Mouse (Mus musculus) brain, embryonic 18.5 days (tissue): Measurements from ENCODE around the gene Hat1.
"Not testable (repeated sequence)": the region's sequence is repeated elsewhere in the genome, so short reads cannot be mapped to it uniquely, and the experiment has no call there.

Experiments used
- DNase-seq: peaks from one replicate; pipeline ENCODE4 v3.0.0-alpha.2; 2012; ENCODE audit warnings: low read depth, low spot score

The Hat1 gene

DNA sequence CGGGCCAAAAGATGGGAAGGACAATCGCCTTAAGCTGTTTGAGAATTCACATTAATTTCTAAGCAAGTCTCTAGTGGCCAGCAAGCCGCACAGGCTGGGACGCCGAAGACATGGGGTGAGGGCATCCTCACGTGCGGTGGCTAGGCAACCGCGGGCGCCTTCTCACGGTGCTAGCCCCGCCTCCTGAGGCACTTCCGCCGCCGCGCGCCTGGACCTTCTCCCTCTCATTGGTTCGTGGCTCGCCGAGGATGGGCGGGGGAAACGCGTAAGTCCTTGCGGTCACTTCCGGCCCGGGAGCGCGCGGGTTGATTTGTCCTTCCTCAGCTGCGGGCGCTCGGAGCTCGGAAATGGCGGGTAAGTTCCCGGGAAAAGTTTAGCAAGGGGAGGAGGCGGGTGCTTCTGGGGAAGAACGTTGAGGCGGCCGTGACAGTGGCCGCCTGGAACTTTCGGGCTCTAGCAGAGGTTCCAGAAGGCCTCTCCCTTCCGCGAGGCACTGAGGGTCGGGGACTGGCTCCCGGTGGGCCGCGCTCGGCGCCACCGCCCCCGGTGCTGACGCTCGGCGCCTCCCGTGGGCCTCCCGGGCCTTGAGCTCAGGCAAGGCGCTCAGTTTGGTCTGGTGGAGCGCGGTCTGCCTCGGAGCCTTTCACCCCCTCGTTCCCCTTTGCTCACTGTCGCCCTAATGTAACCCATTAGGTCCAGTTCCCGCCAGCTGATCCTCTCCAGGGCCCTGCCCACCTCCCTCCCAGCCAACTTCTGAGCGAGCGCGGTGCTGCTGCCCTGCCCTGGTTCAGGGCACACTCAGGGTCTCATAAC is at the start of gene Hat1:
Hat1 (plus strand) TSS at position 8 of the 813 bp plus-strand sequence.
- DNase-seq = peak; percentile 87

DNA sequence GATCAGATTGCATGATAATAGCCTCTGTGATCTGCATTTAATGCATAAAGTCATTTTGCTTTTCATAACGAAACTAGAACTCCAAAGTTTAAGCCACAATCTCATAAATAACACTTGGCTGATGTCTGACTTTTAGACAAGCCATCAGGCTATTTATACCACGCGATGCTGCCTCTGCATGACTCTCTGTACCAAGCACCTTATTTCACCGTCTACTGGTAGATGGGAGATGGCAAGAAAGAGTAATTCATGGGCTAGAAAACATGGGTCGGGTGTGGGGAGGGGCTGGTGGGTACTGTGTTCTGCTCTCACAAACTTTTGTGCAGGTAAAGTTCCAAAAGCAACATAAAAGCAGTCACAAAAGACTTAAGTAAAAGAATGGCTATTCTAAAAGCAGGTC is 48.6 kb upstream of the Hat1 start:
- no peak for DNase-seq

DNA sequence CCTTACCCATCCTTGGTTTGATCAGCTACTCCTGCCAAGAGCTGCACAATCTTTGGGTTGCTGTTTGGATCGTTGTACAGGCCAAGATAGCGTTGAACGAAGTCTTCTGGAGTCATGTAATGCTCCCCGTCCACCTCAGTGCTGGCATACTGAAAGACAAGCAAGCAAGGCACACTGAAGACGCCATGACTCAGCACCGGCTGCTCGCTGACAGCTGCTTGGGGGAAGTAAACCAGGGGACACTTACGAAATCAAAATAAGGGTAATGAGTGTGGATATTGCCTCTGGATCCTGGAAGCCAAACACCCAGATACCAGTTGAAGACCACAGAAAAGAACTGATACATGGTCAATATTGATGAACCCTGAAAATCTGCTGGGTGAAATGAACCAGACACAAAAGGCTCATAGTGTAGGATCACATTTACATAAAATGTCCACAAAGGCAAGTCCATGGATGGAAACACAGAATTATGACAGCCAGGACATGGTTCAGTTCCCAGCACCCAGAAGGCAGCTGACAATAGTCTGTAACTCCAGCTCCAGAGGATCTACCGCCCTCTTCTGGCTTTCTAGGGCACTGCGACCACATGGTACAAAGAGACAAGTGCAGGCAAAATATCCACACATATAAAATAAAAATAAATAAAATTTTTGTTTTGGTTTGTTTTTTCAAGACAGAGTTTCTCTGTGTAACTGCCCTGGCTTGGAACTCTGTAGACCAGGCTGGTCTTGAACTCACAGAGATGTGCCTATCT is 44.7 kb upstream of the Hat1 start:
- no peak for DNase-seq

DNA sequence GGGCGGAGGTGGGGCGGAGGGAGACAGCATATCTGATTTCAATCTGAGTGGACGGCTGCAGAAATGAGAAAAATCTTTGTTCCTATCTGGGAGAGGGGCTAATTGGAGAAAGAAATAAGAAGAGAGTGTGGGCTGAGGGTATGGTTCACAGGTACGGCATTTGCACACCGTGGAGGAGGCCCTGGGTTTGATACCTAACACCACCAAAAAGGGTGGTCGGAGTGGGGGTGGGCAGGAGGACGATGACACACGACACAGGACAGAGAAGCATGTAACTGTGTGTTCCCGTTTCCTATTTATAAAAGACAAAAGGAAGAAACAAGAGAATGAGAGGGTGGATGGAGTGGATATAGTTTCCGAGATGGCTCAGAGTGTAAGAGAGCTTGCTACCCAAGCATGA is 41.6 kb upstream of the Hat1 start:
- no peak for DNase-seq

DNA sequence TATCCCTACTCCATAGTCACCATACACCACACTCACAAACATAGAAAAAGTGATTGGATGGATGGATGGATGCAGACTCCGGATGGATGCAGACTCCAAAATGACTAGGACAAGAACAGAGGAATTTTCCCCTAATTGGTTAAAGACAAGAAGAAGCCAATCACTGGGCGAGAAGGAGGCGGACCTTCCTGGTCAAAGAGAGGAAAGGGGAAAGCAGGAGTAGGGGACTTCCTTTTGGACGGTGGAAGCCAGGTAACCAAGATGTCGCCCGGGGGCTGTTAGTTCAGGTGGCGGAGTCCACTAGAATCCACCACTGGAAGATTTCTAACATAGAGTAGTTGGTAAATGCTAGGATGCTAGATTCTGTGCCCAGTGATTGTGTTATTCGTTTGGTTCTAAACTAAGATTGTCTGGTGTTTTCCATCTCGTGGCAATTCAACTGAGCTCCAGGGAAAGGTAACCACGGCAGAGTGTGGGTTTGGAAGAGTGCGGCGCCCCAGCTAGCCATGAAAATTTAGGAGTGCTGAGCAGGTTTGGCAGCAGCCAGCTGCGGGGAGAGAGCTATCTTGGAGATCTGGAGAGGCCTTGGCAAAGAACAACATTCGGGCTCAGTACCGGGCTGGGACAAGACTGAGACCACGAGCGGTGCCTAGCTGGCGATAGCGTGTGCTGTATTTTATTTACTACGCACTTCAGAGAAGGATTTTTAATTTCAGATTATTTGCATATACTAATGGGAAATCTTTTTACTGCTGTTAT is 40.8 kb upstream of the Hat1 start:
- no peak for DNase-seq

GRCm38 (mm10) chr2:71349511-71349910 is 39.2 kb upstream of the Hat1 start:
- no peak for DNase-seq

- no peak for DNase-seq
These were observed 38.6 kb upstream of the Hat1 start for GRCm38 (mm10) chr2:71350181-71350580.

- no peak for DNase-seq
These were observed 37.6 kb upstream of the Hat1 start for GRCm38 (mm10) chr2:71350904-71351726.

DNA sequence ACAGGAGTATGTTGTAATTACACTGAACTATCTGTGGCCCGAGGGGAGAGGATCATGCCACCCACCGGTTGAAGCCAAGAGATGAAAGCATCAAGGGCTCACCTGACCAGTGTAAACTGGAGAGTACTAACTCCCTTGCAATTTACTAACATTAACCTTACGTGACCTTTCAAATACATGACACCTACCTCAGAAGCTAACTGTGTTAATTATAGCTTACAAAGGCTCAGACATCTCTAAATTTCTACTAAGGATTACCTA is 37.1 kb upstream of the Hat1 start:
- DNase-seq = no peak

DNA sequence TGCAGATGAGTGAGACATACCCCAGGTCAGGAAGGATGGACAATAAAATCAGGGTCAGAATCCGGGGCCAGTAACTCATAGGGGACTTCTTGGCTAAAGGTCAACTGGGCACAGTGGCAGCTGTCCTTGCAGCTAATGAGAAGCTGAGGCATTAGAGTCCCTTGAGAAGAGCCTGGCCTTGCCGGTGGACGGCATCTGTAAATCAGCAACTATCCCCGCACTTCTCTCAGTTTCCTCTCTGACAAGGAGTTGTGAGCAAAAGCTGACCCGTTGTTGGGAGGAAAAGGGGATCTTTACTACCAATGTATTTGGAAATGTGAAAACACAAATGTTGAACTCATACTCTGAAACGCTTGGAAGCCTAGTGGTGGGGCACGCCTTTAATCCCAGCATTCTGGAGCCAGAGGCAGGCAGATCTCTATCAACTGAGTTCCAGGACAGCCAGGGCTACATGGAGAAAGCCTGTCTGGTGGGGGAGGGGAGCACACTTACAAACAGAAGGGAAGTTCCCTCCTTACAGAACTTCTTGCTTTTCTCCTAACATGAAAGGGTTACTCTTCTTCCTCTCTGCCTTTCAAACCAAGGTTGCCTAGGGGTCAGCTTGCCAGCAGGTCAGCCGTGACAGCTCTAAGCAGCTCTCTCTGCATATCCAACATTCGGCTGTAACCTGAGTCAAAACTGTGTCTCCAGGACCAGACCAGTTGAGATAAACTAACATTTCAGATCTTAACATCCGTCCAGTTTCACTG is 35.3 kb upstream of the Hat1 start:
- no peak for DNase-seq

DNA sequence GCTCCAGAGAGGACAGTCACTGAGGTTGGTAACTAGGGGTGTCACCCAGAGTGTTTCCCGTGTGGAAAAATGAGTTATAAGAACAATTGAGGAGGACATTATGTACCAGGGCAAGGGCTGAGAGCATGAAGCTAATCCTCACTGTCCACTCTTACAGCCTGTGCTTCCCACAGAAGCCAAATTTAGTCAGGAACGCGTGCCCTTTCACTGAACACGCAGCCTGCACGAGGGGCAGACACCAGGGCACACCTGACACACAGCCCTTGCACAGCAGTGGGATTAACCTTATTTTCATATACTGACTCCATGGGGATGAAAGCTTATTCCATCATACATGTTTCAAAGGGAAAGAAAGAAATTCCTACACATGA is 34.7 kb upstream of the Hat1 start:
- DNase-seq = no peak

- no peak for DNase-seq
These were observed 30.4 kb upstream of the Hat1 start for GRCm38 (mm10) chr2:71358347-71358746.

DNA sequence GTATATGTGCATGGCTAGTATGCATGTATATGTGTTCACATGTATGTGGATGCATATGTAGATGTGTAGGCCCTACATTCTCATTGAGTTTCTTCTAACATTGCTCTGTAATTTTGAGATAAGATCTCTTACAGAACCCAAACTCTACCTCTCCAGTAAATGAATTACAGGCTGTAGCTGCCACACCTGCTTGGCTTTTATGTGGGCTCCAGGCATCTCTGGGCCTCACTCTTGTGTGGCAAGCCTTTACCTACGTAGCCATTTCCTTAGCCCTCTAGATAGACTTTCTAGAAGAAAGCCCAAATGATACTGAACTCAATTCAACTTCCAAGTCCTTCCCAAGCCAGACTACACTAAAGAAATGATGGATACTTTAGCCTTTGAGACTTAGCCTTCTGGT is 28.6 kb upstream of the Hat1 start:
- no peak for DNase-seq

- no peak for DNase-seq
These were observed 22.1 kb upstream of the Hat1 start for GRCm38 (mm10) chr2:71366618-71367124.

- DNase-seq = peak; percentile 67
These were observed 21.5 kb upstream of the Hat1 start, which contains the start of gene Slc25a12 for GRCm38 (mm10) chr2:71367125-71367880. TSS of gene Slc25a12 (minus strand) at chr2:71367749.

- no peak for DNase-seq
These were observed 20.7 kb upstream of the Hat1 start for GRCm38 (mm10) chr2:71368086-71368485.

- DNase-seq = peak; percentile 26
These were observed 17.0 kb upstream of the Hat1 start for GRCm38 (mm10) chr2:71371790-71372189.

DNA sequence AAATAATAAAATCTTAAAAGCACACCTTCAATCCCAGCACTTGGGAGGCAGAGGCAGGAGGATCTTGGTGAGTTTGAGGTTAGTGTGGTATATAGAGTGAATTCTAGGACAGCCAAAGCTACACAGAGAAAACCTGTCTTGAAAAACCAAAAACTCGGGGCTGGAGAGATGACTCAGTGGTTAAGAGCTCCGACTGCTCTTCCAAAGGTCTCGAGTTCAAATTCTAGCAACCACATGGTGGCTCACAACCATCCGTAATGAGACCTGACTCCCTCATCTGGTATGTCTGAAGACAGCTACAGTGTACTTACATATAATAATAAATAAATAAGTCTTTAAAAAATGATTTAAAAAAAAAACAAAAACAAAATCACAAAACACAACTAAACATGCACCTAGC is 16.5 kb upstream of the Hat1 start:
- DNase-seq = not testable (repeated sequence)

- no peak for DNase-seq
These were observed 14.2 kb upstream of the Hat1 start for GRCm38 (mm10) chr2:71374275-71375155.
